Mouse (Mus musculus): ENCODE data around the gene Tcf7.

The Tcf7 gene

GRCm38 (mm10) chr11:52267271-52267670 lies 15.5 kb downstream of the Tcf7 start:
- no peak for DNase-seq (ENCODE audit: low spot score)

- no peak for DNase-seq (ENCODE audit: low spot score)
Observed at GRCm38 (mm10) chr11:52265616-52266307, 17.1 kb downstream of the Tcf7 start.

- no peak for DNase-seq (ENCODE audit: low spot score)
Observed at GRCm38 (mm10) chr11:52264871-52265270, 17.9 kb downstream of the Tcf7 start.

GRCm38 (mm10) chr11:52262338-52262737 lies 20.5 kb downstream of the Tcf7 start:
- no peak for DNase-seq (ENCODE audit: low spot score)

- no peak for DNase-seq (ENCODE audit: low spot score)
Observed at GRCm38 (mm10) chr11:52261937-52262336, 20.9 kb downstream of the Tcf7 start.

GRCm38 (mm10) chr11:52260878-52261277 lies 21.9 kb downstream of the Tcf7 start:
- DNase-seq (ENCODE audit: low spot score): no peak

GRCm38 (mm10) chr11:52258711-52259110 lies 24.1 kb downstream of the Tcf7 start:
- DNase-seq (ENCODE audit: low spot score): no peak

GRCm38 (mm10) chr11:52257376-52257775 lies 25.4 kb downstream of the Tcf7 start:
- DNase-seq (ENCODE audit: low spot score): no peak

- DNase-seq (ENCODE audit: low spot score): no peak
Observed at GRCm38 (mm10) chr11:52255077-52255476, 27.7 kb downstream of the Tcf7 start.

GRCm38 (mm10) chr11:52253674-52254375 lies 29.0 kb downstream of the Tcf7 start:
- no peak for DNase-seq (ENCODE audit: low spot score)

GRCm38 (mm10) chr11:52252692-52253091 lies 30.1 kb downstream of the Tcf7 start:
- DNase-seq (ENCODE audit: low spot score): no peak

- DNase-seq (ENCODE audit: low spot score): no peak
Observed at GRCm38 (mm10) chr11:52251770-52252169, 31.0 kb downstream of the Tcf7 start.

- DNase-seq (ENCODE audit: low spot score): no peak
Observed at GRCm38 (mm10) chr11:52249452-52249851, 33.4 kb downstream of the Tcf7 start.

GRCm38 (mm10) chr11:52240898-52241542 lies 41.8 kb downstream of the Tcf7 start:
- no peak for DNase-seq (ENCODE audit: low spot score)

GRCm38 (mm10) chr11:52234509-52234908 lies 48.3 kb downstream of the Tcf7 start:
- no peak for DNase-seq (ENCODE audit: low spot score)

- DNase-seq (ENCODE audit: low spot score): no peak
Observed at GRCm38 (mm10) chr11:52233906-52234305, 48.9 kb downstream of the Tcf7 start.

- no peak for DNase-seq (ENCODE audit: low spot score)
Observed at GRCm38 (mm10) chr11:52233043-52233653, 49.7 kb downstream of the Tcf7 start.

- peak; percentile 96 for DNase-seq (ENCODE audit: low spot score)
Observed at GRCm38 (mm10) chr11:52231606-52232541, 50.9 kb downstream of the Tcf7 start, which contains the start of gene Skp1a. Gene Skp1a (plus strand): TSS chr11:52231995.

- DNase-seq (ENCODE audit: low spot score): no peak
Observed at GRCm38 (mm10) chr11:52230694-52231093, 52.1 kb downstream of the Tcf7 start.

GRCm38 (mm10) chr11:52228722-52229448 lies 53.9 kb downstream of the Tcf7 start:
- DNase-seq (ENCODE audit: low spot score): no peak
